Mouse (Mus musculus) gastrocnemius, postnatal 14 days (tissue): Measurements from ENCODE around the gene Col4a2. TPM values are rescaled to one million over a fixed set of nuclear protein-coding genes. Genes with fewer than 3 reads are reported as not detected.

ENCODE experiments used
- DNase-seq: peaks from one replicate; pipeline ENCODE4 v3.0.0; 2021; ENCODE audit warnings: mixed read lengths
- intact Hi-C: fragments of 180-260 bp; cut with DNase I; formaldehyde crosslinking; loops from one replicate; pipeline ENCODE4 v1.15.1; 2025; ENCODE audit warnings: low total_unique reads
- total RNA-seq, 2 experiments: library from RNA; stranded (reverse); gene quantifications; 2 replicates each; pipeline ENCODE4 v1.2.3; 2021

Gene Col4a2
- total RNA-seq, 2 experiments from 2014 or later, result 297 to 319 TPM

- peak; percentile 69 for DNase-seq
- intact Hi-C loops, result no loop called here
Measured at GRCm38 (mm10) chr8:11348622-11349021, 36.0 kb downstream of the Col4a2 start.

- no peak for DNase-seq
- intact Hi-C loops, result loop anchor here (5.0 kb wide), 1 partner anchor 41 kb away; no protein-coding TSS in a partner anchor
Measured at GRCm38 (mm10) chr8:11351355-11351754, 38.8 kb downstream of the Col4a2 start.

DNA sequence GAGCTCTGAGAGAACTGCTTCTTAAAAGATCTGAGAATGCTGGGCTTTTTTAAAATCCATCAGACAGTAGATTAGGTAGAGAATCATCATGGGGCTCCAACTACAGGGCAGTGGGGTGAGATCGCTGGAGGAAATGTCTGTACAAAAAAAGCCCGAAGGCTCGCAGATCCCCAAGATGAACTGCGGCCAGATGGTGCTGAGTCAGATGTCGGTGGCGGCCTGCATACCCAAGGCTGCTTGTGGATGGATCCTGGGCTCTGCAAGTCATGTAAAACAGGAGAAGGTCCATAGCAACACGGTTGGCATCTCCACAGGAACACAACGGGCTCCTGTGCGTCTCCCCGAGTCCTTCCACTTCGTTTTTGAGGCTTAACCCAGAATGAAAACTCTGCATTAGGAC, 39.9 kb downstream of the Col4a2 start:
- intact Hi-C loops, result loop anchor here (5.0 kb wide), 1 partner anchor 40 kb away; no protein-coding TSS in a partner anchor
- no peak for DNase-seq

DNA sequence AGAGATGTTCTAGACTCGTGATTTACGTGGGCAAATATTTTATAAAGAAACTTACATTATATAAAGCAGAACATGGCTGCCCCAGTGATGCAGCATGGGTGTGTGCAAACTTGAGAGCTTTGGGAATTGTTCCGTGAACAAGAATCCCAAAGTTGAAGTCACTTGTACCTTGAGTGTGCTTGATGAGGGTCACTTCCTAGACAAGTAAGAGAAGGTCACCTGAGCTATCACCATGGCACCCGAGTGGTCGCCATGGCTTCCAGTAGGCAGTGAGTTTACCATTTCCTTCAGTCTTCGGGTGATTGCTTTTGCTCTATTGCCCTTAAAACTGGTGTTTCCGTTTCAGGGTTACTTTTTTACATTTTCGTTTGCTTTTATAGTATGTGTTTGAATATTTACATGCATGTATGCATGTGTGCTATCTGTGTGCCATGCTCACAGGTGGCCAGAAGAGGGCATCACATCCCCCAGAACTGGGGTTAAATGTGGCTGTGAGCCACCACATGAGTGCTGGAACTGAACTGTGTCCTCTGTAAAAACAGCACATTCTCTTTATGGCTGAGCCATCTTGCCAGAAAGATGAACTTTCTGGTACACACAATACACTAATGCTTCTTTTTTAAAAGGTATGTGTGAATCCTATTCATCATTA, 42.3 kb downstream of the Col4a2 start:
- no peak for DNase-seq
- intact Hi-C loops, result loop anchor here (5.0 kb wide), 1 partner anchor 37 kb away; no protein-coding TSS in a partner anchor

DNA sequence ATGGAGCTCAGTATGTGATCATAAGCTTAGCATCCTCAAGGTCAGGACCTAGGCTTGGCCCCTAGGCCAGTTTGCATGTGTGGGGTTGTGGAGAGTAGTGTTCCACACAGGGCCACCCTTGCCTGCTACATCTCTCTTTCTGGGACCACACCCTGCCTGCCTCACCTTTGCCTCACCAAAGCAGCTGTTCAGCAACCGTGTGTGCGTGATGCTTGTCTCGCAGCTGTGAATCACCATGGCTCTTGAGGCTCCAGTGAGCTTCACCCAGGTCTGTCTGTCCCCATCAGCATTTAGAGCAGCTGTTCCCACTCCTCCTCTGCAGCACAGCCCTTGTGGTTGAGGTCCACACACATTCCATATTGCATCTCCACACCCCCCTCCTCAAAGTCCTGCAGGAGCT, 43.3 kb downstream of the Col4a2 start:
- intact Hi-C loops, result no loop called here
- DNase-seq, result no peak

DNA sequence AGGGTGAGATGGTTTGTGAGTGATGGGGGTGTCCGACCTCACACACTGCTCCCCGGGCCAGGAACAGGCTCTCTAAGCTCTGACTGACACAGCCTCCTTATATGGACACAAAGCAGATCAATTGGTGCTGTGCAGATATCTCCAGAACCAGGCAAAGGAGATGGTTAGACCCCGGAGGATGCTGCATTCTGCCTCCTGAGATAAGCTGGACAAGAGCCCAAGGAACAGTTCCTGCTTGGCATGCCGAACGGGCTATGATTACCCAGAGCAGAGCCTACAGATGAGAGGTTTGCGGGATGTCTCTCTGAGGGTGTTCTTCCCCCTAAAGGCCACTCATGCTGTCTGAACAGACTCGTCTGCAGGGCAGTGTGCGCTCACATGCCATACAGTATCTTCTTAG, 44.2 kb downstream of the Col4a2 start:
- intact Hi-C loops, result no loop called here
- no peak for DNase-seq

DNA sequence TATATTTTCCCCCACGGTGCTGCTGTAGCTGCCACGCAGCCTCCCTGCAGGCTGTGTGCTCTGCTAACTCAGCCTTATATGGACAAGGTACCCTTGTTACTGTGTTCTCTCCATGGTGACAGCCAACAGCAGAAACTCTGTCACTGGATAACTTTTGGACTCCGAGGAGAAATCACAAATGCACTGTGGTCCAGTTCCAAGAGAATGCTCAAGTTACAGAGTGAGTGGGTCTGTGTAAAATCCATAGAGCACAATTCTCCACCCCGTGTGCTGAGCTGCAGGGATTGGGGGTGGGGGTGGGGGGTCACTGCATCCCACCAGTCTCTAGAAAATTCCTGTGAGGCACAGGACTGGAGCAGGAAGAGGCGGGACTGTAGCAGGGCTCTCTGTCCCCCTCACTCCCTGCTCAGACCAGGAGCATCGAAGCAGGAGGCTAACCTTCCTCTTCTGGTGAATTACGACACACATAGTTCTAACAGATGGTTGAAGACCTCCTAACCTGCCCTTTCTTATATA, 45.4 kb downstream of the Col4a2 start:
- intact Hi-C loops, result no loop called here
- DNase-seq, result no peak

GRCm38 (mm10) chr8:11359846-11360245, 47.2 kb downstream of the Col4a2 start:
- no peak for DNase-seq
- intact Hi-C loops, result no loop called here

GRCm38 (mm10) chr8:11361546-11362277, 49.1 kb downstream of the Col4a2 start:
- intact Hi-C loops, result no loop called here
- DNase-seq, result no peak

- intact Hi-C loops, result no loop called here
Measured at GRCm38 (mm10) chr8:11362278-11363214, 49.9 kb downstream of the Col4a2 start.

GRCm38 (mm10) chr8:11363340-11364126, 50.9 kb downstream of the Col4a2 start:
- intact Hi-C loops, result no loop called here

More at GRCm38 (mm10) chr8:11362278-11363214, 49.9 kb downstream of the Col4a2 start:
- no peak for DNase-seq

GRCm38 (mm10) chr8:11366251-11366650, 53.6 kb downstream of the Col4a2 start:
- intact Hi-C loops, result no loop called here
- no peak for DNase-seq

More at GRCm38 (mm10) chr8:11363340-11364126, 50.9 kb downstream of the Col4a2 start:
- no peak for DNase-seq

- DNase-seq, result no peak
- intact Hi-C loops, result no loop called here
Measured at GRCm38 (mm10) chr8:11366741-11367140, 54.1 kb downstream of the Col4a2 start.

DNA sequence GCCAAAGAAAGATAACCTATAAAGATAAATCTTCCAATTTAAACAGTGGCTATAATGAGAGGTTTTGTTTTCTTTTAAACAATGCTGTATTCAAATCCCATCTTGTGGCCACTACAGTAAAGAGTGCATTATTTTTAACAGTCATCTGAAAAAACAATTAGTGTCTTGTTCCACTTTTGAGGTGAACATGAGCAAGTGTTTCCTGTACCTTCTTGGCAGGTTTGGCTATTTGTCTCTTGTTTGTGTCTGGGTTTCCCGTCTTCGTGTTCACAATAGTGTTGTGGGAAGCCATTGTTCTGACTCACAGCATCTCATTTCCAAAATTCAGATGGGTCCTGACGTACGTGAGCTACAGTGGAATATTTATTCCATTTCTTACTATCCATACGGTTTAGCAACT, 55.1 kb downstream of the Col4a2 start:
- intact Hi-C loops, result no loop called here

DNA sequence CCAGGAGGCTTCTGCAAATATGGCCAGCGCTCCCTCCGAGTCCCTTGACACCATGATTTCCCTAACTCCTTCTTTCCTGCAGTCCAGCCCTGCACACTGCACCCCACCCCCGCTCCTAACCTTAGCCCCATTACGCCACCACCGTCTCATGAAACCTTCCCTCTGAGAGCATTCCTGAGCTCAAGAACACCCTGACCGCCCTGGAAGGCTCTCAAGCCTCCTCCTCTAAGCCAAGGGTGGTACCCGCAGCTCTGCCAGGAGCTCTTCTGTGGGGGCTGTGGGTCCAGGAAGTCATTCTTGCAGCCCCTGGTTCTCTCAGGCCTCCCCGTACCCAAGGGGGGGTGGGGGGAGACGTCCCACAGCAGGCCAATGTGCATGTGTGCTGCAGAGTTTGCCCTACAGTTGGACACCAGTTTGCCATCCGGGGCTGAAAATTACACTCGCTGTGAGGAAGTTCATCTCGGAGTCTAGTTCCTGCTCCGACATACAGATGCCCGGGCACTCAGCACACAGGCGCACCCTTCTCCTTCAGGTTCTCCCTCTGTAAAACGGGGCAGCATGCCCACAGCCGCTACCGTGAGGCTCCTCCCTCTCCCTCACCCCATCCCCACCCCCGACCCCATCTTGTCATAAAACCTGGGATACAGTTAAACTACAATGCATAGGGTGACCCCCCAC, 57.1 kb downstream of the Col4a2 start:
- intact Hi-C loops, result no loop called here
- DNase-seq, result no peak

More for the DNA sequence above, 55.1 kb downstream of the Col4a2 start:
- no peak for DNase-seq

DNA sequence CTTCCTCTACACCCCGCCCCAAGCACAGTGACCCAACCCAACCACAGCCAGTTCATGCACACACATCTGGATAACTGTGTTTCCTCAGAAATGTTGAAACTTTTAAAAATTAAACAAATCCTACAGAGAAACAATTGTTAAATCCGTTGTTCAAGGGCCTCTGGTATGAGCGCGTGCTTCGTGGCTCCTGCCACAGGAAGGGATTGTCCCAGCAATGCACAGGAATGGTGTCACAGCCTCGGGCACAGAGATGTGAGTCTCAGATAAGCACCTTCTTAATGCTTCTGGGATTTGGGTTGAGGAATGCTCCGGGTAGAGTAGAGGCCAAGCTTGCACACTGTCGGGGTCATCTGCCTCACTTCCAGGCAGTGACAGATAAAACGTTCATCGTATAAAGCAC, 58.7 kb downstream of the Col4a2 start:
- no peak for DNase-seq
- intact Hi-C loops, result no loop called here

- intact Hi-C loops, result no loop called here
- no peak for DNase-seq
Measured at GRCm38 (mm10) chr8:11372080-11372479, 59.5 kb downstream of the Col4a2 start.

DNA sequence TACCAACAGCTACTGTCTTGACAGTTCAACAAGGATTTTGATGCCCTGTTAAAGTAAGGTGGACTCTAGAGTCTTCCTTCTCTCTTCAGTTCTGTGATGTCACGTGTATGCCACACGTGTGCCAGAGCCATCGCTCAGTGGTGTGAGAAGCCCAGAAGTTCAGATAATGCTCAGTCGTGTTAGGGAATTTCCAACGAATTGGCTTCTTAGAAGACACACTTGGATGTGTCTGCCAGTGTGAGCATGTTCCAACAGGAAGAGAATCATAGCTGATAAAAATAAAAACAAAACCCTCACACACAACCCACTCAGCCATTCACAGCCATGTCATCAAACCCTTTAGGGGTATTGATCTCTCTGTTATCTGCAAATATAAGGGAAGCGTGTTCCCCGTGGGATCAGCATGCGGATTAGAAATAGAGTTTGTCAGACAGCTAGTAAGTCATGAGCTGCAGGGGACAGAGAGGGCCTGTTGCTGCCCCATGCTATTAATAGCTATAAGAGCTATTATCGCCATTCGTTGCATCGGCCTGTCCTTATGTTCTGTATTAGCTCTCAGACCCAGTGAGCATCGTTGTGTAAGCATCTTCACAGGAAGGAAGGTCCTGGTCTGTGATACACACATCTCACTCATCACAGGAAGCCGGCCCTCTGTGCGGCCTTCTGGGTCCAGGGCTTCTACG, 61.2 kb downstream of the Col4a2 start:
- intact Hi-C loops, result no loop called here
- DNase-seq, result no peak
